Mouse (Mus musculus) ES-E14 (cell line): ENCODE measurements around the gene Cacna1e. TPM values are rescaled to one million over a fixed set of nuclear protein-coding genes. Genes with fewer than 3 reads are reported as not detected.

Experiments used
- DNase-seq: peaks from one replicate; pipeline ENCODE4 v3.0.0-alpha.2; 2013; ENCODE audit warnings: low read depth, low spot score
- H3K27ac ChIP-seq: 2 replicates; pipeline ENCODE4 v1.5.1; 2012; ENCODE audit warnings: low read depth, mild to moderate bottlenecking, low read length, moderate library complexity, mixed read lengths; ENCODE audit not compliant: poor library complexity, insufficient read depth, severe bottlenecking
- H3K36me3 ChIP-seq: 2 replicates; pipeline ENCODE4 v1.6.1; 2012; ENCODE audit warnings: mild to moderate bottlenecking, low read length, moderate library complexity, mixed read lengths; ENCODE audit not compliant: control insufficient read depth, poor library complexity, insufficient read depth, severe bottlenecking
- H3K4me1 ChIP-seq, 2 experiments: fragments of 150-350 bp in 1 of 2; sonication (generic) in 1 of 2; 2 replicates each; pipeline ENCODE4 v1.6.1; 2012; ENCODE audit warnings: low read length in 2 of 2, mild to moderate bottlenecking in 1 of 2, mixed read lengths in 1 of 2; ENCODE audit not compliant: control insufficient read depth in 2 of 2, insufficient read depth in 2 of 2, poor library complexity in 1 of 2
- H3K4me3 ChIP-seq, 2 experiments: fragments of 150-350 bp in 1 of 2; sonication (generic) in 1 of 2; 2 replicates each; pipeline ENCODE4 v1.5.1; 2012; ENCODE audit warnings: low read length in 2 of 2, low read depth in 1 of 2, mild to moderate bottlenecking in 1 of 2, mixed read lengths in 1 of 2; ENCODE audit not compliant: insufficient read depth in 1 of 2, poor library complexity in 1 of 2, severe bottlenecking in 1 of 2
- H3K9ac ChIP-seq: 2 replicates; pipeline ENCODE4 v1.6.1; 2012; ENCODE audit warnings: low read depth, mild to moderate bottlenecking, low read length, mixed read lengths; ENCODE audit not compliant: poor library complexity, insufficient read depth, severe bottlenecking
- H3K9me3 ChIP-seq: fragments of 150-350 bp; sonication (generic); 2 replicates; pipeline ENCODE4 v1.6.1; 2012; ENCODE audit warnings: low read depth, mild to moderate bottlenecking, low read length; ENCODE audit not compliant: control insufficient read depth, insufficient read depth
- CHD2 ChIP-seq: IDR thresholded peaks from 2 replicates; pipeline ENCODE4 v1.6.1; 2014; ENCODE audit warnings: mild to moderate bottlenecking, low read depth, low read length, inconsistent platforms
- HCFC1 ChIP-seq: IDR thresholded peaks from 2 replicates; pipeline ENCODE4 v1.6.1; 2012; ENCODE audit warnings: low read length, inconsistent platforms, borderline replicate concordance; ENCODE audit not compliant: insufficient read depth
- MAFK ChIP-seq: IDR thresholded peaks from 2 replicates; pipeline ENCODE4 v1.6.1; 2014; ENCODE audit warnings: mild to moderate bottlenecking, low read depth, low read length, inconsistent platforms; ENCODE audit not compliant: insufficient read depth
- ZC3H11A ChIP-seq: IDR thresholded peaks from 2 replicates; pipeline ENCODE4 v1.6.1; 2012; ENCODE audit warnings: low read depth, mild to moderate bottlenecking, inconsistent platforms, low read length, borderline replicate concordance
- ZNF384 ChIP-seq: IDR thresholded peaks from 2 replicates; pipeline ENCODE4 v1.6.1; 2012; ENCODE audit warnings: low read depth, low read length, inconsistent platforms
- in situ Hi-C, 2 experiments: fragments of 600-800 bp; cut with MboI; formaldehyde crosslinking; loops; one replicate each; pipeline ENCODE4 v1.15.1; 2025; ENCODE audit warnings: low sequenced_read_pairs in 2 of 2, inconsistent platforms in 1 of 2; ENCODE audit not compliant: unreplicated experiment in 2 of 2
- total RNA-seq: library from RNA; depleted of rRNA; stranded (reverse); fragments of 300-350 nt; gene quantifications from 2 replicates; pipeline ENCODE4 v1.2.3, GENCODE M21; 2012

The Cacna1e gene
- total RNA-seq, 1 experiment, result 0.31 TPM

DNA sequence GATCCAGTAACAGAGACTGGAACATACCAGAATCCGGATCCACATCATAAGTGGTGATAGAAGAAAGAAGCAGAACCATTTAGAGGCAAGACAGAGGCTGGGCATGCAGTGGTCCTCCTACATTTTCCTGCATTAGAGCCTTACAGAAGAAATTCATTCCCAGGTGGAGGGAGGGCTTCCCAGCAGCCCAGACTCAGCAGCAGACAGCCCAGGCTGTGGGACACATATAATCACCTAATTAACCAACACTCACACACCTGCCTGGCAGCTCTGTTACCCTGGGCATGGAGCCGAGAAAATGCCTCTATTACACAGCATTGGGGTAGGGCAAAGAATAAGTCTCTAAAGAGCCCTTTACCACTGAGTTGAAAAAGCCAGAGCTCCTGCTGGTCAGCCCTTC, 304.4 kb downstream of the Cacna1e start:
- no peak for DNase-seq
- TF ChIP-seq ZC3H11A (no peak), ZNF384 (no peak), CHD2 (no peak), HCFC1 (no peak), MAFK (no peak)
- Histone ChIP-seq H3K9ac (no peak overlapping the region), H3K27ac (no peak overlapping the region), H3K4me3 (no peak overlapping the region), H3K36me3 (no peaks in the 10 kb centered on the region), H3K9me3 (no peaks in the 10 kb centered on the region), H3K4me1 (no peaks in the 10 kb centered on the region)
- in situ Hi-C loops, result no loop called here

DNA sequence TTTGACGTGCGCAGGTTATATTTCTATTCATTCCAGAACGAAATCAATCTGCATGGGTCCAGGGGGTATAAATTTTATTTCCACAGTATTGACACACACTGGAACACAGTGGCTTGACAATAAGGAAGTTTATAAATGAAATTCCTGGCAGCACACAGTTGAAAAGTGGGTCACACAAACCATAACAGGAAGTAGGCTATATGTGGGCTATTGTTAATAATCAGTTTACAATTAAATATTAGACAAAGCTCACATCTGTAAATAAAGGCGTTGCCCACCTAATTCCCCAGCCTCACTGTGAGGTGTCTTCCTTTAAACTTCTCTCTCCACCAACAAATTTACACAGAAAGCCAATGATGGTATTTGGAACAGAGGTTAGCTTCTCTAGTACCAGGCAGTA, 305.6 kb downstream of the Cacna1e start:
- no peaks in the 10 kb centered on the region for H3K4me1 ChIP-seq
- no peak overlapping the region for H3K4me3 ChIP-seq
- H3K9ac ChIP-seq, result no peak overlapping the region
- H3K27ac ChIP-seq, result no peak overlapping the region
- TF ChIP-seq ZNF384 (no peak), MAFK (no peak), CHD2 (no peak), HCFC1 (no peak), ZC3H11A (no peak)
- no peaks in the 10 kb centered on the region for H3K36me3 ChIP-seq
- in situ Hi-C loops, result no loop called here
- no peaks in the 10 kb centered on the region for H3K9me3 ChIP-seq
- DNase-seq, result no peak

DNA sequence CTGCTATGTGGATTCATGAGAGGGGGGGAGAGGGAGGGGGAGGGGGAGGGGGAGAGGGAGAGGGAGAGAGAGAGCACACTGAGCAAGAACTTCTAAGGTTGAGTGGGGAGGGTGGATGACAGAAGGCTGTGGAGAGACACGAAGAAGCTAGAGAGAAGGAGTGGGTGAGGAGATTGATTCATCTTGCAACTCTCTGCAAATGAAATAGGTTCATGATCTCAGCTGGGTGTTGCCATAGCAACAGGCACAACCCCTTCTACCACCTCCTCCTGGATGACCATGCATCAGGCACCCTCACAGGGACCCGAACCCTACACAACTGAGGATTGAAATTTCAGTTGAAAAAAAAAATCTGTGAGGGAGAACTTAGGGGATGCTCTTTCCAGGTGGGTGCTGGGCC, 307.9 kb downstream of the Cacna1e start:
- Histone ChIP-seq H3K36me3 (no peaks in the 10 kb centered on the region), H3K9ac (no peak overlapping the region), H3K4me3 (no peak overlapping the region), H3K4me1 (no peaks in the 10 kb centered on the region), H3K9me3 (no peaks in the 10 kb centered on the region), H3K27ac (no peak overlapping the region)
- DNase-seq, result no peak
- in situ Hi-C loops, result no loop called here
- TF ChIP-seq CHD2 (no peak), ZNF384 (no peak), HCFC1 (no peak), MAFK (no peak), ZC3H11A (no peak)

DNA sequence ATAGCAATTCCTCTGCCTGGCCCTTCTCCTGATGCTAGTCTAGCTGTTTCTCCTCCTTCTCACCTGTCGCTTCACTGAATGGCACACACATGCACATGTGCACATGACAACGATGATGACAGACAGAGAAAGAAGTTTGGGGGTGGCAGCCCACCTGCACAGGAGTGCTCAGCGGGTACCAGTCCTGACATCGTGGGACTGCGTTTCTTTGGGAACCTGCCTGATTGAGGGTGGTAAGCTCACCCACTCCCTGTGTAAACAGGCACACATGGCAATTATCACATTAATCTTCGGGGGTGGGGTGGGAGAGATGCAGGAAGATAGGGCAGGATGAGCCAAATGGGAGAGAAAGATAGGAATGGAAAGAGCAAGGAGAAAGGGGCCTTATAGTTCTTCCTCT, 318.3 kb downstream of the Cacna1e start:
- TF ChIP-seq ZNF384 (no peak), CHD2 (no peak), ZC3H11A (no peak), HCFC1 (no peak), MAFK (no peak)
- Histone ChIP-seq H3K27ac (no peak overlapping the region), H3K9ac (no peak overlapping the region), H3K9me3 (no peaks in the 10 kb centered on the region), H3K4me1 (no peaks in the 10 kb centered on the region), H3K4me3 (no peak overlapping the region), H3K36me3 (no peaks in the 10 kb centered on the region)
- DNase-seq, result no peak
- in situ Hi-C loops, result no loop called here

DNA sequence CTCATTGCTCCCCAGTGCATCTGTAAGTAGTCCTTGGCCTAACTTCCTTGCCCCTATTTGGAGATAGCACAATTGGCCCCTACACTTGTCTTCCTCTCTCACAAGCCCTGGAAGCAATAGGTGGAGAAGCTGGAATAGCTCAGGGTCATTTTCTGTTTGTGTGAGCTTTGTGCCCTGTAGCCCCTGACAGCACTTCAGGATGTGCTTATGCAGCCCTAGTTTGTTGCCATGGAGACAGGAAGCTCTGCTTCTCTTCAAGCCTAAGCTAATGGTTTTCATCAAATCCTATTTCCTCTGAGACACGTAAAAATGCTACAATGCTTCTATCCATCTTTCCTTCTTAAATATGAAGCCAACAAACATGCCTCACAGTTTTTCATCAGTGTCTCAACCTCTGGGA, 328.5 kb downstream of the Cacna1e start:
- TF ChIP-seq ZC3H11A (no peak), ZNF384 (no peak), MAFK (no peak), HCFC1 (no peak), CHD2 (no peak)
- in situ Hi-C loops, result no loop called here
- no peak for DNase-seq

More for the DNA sequence above, 328.5 kb downstream of the Cacna1e start:
- no peaks in the 10 kb centered on the region for H3K9me3 ChIP-seq
- H3K4me3 ChIP-seq, result no peak overlapping the region
- H3K36me3 ChIP-seq, result no peaks in the 10 kb centered on the region
- no peak overlapping the region for H3K9ac ChIP-seq
- no peak overlapping the region for H3K27ac ChIP-seq
- peaks cover 0 to 3% of the 10 kb centered on the region in 2 experiments; a peak in 1 of 4 replicates for H3K4me1 ChIP-seq
